Mouse (Mus musculus): ENCODE results near the gene Rpl35a. TPM values are rescaled to one million over a fixed set of nuclear protein-coding genes. Genes with fewer than 3 reads are reported as not detected.

Gene Rpl35a
- total RNA-seq (2015) (1,940 and 2,009 TPM in 2 replicates), total RNA-seq (2017) (1,458 and 1,666 TPM in 2 replicates)

DNA sequence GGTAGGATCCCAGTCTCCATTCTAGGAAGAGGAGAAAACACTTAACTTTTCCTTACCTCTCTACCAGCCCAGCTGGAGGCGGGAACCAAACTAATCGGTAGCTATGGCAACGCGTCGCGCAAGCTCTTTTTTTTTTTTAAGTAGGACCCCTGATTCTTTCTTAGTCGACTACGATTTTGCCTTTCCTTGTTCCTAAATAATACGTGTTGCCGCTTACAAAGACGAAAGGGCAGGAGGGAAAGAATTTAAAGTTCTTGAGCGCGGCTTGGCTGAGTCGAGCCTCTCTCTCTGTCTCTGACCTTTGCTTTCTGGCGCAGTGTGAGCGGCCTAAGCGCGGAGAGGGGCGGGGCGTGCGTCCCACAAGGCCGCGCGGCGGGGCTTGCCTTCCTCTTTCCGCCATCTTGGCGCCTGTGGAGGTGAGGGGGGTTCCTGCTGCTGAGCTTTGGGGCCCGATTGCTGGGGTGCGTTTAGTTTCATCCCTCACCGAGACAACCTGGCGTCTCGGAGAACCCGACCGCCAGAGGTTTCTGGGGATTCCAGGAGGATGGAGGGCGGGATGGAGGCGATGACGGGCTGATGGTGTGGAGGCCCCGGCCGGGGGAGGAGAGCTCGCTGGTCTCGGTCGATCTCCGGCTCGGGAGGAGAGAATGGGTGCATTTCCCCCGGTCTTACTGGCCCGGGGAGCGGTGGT lies at the start of gene Rpl35a, which contains the start of gene Iqcg:
Gene Rpl35a, plus strand, starts transcription at position 359 of the 691 bp plus-strand sequence.
Gene Iqcg, minus strand, starts transcription at position 124 of the 691 bp plus-strand sequence.
- peak; percentile 96 for ATAC-seq (ENCODE audit: poor library complexity, severe bottlenecking)

DNA sequence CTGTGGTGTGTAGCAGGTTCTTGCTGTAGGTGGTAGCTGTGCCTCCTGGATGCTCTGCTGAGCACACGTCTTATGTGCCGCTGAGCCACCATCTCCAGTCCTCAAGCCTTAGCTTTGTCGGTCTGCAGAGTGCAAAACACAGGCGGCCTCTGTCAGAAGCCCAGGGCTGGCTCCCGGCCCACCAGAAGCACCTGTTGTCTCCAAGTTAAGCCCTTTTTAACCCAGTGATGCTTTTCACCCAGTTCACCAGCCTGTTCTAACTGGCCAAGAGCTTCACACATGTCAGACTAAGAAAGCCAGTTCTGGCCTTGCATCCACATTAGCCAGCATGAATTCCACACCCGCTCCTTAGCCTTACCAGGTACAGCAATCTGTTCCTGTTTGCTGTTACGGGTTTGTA lies 49.4 kb upstream of the Rpl35a start:
- no peak for ATAC-seq (ENCODE audit: poor library complexity, severe bottlenecking)

DNA sequence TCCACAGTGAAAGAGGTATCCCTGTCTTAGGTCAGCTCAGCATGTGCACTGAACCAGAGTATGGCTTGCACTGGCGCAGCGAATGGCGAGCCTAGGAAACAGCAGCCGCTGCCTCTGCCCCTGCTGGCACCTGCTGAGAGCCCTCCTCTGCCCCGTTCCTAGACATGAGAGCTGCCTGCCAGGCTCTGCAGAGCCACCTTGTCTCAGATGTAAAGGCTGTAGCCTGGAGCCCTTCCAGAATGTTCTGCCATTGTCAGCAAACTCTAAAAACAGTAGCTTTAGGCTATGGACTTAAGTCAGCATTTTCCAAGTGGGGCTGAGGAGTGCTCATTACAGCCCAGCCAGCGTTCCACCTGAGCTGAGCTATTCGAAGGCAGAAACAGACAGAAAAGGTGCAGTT lies 48.8 kb upstream of the Rpl35a start:
- no peak for ATAC-seq (ENCODE audit: poor library complexity, severe bottlenecking)

DNA sequence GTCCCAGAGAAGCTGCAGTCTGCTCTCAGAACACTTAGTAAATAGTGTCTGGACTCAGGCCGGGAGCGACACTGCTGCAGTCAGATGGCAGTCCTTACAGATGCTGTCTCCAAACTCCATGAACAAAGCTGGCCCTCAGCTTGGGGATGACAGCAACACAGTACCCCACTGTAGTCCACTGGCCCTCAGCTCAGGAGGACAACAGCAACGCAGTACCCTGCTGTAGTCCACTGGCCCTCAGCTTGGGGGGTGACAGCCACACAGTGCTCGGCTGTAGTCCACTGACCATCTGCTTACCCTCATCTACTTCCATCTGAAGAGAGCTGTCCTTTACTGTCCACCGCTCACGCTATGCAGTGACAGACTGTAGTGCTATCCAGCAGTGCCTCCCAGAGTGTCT lies 46.1 kb upstream of the Rpl35a start:
- no peak for ATAC-seq (ENCODE audit: poor library complexity, severe bottlenecking)

DNA sequence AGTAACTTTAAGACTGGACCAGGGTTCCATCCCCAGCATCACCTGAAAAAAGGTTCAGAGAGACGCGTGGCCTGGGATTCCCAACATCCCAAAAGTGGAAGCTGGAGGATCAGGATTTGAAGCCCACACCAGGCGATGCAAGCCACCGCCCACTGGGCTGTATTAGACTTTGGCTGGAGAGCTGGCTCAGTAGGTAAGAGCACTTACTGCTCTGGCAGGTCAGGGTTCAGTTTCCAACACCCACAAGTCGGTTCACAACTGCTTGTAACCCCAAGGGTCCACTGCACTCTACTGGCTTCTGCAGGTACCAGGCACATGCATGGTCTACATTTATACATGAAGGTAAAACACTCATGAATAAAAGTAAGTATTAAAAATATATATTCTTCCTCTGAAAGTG lies 42.5 kb upstream of the Rpl35a start:
- ATAC-seq (ENCODE audit: poor library complexity, severe bottlenecking), result no peak

DNA sequence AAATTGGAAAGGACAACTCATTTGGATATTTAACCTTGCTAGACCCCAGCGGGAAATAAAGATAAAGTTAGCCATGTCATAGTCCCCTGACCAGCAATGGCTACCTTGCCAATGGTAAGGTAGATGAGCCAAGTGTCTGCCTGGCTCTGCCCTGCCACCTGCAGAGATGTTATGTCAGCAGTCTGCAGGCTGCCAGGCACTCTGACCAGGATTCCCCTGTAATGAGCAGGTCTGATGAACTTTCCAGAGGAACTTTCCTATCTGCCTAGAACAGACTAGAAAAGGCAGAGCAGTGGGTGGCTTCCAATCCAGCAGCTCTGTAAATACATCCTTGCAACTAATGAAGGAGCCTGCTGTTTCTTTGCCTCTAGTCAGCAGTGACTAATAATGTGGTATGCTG lies 41.3 kb upstream of the Rpl35a start:
- ATAC-seq (ENCODE audit: poor library complexity, severe bottlenecking), result no peak

DNA sequence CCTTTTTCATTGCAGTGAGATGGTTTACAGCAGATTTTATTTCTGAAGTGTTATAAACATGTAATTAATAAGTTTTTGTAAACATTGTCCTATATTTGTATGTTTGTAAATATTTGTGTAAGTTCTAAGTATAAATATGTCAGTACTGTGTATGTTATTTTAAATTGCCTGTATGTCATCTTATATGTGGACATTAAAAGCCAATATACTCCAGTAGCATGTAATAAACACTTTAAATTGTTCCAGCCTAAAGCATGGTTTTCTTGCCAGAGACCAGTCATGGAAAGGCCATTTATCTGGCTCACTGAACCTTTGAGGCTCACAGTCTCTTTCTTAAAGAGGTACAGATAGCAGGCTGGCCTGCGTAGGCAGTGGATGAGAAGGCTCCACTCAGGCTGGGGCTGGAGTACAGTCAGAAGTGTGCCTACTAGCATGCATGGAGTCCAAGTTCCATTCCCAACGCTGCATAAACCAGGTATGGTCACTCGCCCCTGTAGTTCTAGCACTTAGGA lies 40.8 kb upstream of the Rpl35a start:
- ATAC-seq (ENCODE audit: poor library complexity, severe bottlenecking), result no peak

DNA sequence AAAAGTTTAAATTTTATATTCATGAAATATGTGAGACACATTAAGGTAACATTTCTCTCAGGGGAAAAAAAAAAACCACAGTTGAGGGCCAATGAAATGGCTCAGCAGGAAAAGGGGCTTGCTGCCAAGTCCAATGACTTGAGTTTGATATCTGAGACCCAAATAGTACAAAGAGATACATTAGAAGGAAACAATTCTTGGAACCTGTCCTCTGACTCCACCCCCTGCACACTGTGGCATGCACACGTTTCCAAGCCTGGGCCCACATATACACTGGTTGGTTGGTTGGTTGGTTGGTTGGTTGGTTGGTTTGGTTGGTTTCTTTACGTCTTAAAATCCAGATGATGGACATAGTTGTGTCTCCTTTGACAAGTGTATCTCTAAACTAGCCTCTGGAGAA lies 40.3 kb upstream of the Rpl35a start:
- ATAC-seq (ENCODE audit: poor library complexity, severe bottlenecking), result no peak

DNA sequence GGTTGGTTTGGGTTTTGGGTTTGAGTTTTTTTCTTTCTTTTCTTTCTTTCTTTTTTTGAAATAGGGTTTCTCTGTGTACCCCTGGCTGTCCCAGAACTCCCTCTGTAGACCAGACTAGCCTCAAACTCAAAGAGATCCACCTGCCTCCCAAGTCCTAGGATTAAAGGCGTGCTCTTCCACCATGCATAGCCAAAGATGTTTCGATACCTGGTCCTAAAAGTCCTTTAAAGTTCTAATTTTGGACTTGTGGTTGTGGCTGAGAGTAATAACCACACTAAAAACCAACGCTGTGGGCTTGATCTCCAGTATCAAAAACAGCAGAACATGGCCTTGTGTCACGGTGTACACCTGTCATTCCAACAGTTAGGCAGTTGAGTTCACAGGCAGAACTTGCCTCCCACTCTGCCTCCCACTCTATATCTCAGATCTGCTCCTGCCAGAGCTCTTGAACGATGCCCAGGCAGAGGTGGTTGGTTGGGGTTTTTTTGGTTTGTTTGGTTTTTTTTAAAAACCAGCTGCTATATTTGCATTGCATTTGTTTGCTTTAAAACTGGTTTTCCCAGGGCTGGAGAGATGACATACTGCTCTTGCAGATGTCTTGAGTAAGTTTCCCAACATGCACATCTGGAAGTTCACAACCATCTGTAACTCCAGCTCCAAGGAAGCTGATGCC lies 38.4 kb upstream of the Rpl35a start:
- ATAC-seq (ENCODE audit: poor library complexity, severe bottlenecking), result no peak

DNA sequence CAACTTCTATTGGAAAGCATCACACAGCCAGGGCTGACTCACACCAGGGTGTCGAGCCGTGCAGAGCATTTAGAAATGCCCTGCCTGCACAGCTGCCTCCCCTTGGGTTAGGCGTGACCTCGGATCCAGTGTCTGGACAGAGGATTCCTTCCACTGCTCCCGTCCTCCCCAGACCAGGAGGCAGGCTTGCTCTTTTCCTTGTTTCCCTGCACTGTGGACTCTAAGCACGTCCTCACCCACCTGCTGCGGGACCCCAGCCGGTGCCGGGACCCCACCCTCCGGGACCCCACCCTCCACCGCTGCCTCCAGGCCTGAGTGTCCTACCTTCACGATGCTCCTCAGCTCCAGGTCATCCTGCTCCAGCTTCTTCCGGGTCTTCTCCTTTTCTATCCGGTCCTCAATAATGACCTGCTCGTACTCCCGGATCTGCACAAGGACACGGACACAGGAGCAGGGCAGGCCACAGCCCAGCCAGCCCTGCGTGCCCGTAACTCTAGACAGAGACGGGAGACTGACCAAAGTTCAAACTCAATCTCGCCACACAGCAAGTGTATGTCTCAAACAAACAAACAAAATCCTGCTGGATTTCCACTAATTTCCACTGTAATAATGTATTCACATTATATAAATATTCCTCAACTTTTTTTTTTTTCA lies 37.0 kb upstream of the Rpl35a start:
- ATAC-seq (ENCODE audit: poor library complexity, severe bottlenecking), result no peak

DNA sequence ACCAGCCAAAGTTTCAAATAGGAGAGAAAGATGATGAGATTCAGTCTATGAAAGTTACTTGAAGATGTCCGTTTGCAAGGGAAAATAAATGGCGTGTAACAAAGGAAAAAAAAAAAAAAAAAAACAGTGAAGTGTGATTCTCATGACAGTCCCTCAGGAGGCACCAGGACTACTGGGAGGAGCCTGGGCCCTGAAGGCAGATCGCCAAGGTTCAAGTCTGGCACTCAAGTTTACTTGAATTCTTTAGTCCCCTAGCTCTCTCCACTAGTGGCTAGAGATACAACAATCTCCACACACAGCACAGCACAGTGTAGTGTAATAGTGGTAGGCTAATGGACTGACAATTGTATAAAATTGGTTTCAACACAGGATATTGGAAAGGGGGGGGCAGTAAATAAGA lies 34.9 kb upstream of the Rpl35a start:
- no peak for ATAC-seq (ENCODE audit: poor library complexity, severe bottlenecking)

DNA sequence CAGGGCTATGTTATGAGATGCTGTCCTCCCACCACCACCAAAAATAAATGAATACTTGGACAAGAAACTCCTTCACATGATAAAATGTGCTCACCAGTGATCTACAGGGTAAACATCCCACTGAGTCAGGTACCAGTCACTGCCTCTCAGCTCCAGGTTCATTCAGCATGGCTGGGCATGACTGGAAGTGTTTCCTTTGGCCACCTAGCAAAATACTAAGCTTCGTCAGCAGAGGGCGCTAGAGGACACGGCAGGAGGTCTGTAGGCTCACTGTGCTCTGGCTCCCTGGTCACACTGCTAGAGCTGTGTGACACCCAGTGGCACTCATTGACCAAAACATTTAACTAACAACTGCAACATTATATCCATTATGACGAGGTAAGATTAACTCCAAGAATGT lies 32.5 kb upstream of the Rpl35a start:
- ATAC-seq (ENCODE audit: poor library complexity, severe bottlenecking), result peak; percentile 96

DNA sequence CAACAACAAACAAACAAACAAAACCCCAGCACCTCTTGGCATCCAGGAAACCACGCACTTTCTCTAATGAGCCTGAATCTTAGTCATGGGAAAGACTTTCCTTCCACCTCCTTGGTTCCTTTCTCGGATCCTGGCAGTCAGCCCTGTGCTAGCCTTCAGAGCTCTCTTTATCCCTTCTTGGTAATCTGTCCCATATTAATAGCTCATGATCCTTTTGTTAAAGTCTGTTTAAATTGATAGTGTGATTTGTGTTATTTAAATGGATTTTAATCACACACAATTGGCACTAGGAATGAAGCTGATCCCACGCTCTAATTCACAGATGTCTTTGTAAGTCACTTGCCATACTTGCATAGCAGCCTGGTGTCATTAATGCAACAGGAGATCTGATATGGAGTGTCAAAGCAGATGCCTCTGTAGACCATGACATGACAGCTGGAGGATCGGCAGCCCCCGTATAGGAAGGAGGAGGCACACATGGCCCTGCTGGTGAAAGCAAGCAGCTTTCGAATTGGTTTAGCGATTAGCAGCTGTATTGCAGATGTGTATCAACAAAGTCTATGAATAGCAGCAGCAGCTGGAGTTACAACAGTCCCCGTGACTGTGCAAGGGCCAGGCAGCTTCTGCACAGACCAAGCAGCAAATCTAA lies 31.7 kb upstream of the Rpl35a start:
- no peak for ATAC-seq (ENCODE audit: poor library complexity, severe bottlenecking)

DNA sequence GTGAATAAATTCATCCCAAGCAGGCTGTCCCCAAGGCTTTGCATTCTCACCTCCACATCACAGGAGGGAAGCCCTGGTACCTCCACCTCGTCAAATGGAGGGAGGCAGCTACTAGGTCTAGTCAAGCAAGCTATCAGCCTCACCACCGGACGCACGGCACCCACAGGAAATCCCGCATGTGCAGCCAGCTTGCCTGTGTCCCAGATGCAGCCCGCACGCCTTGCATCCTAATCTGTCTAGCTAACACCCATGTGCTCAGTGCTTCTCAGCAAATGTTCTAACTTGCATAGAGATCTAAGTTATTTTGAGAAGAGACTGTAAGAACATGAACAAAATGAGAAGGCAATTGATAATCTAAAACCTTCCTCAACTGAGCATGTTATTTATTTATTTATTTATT lies 29.9 kb upstream of the Rpl35a start:
- no peak for ATAC-seq (ENCODE audit: poor library complexity, severe bottlenecking)

DNA sequence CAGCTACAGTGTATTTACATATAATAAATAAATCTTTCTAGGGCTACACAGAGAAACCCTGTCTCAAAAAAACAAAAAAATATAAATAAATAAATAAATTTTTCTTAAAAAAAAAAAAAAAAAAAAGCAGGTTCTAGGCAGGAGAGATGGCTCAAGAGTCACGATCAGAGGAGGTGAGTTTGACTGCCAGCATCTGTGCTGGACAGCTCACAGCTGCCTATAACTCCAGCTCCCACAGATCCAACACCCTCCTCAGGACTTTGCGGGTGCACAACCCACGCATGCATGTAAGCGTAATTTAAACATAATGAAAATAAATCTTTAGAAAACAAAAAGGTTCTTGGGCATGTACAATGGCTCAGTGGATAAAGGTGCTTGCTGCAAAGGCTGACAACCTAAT lies 20.2 kb upstream of the Rpl35a start:
- no peak for ATAC-seq (ENCODE audit: poor library complexity, severe bottlenecking)

DNA sequence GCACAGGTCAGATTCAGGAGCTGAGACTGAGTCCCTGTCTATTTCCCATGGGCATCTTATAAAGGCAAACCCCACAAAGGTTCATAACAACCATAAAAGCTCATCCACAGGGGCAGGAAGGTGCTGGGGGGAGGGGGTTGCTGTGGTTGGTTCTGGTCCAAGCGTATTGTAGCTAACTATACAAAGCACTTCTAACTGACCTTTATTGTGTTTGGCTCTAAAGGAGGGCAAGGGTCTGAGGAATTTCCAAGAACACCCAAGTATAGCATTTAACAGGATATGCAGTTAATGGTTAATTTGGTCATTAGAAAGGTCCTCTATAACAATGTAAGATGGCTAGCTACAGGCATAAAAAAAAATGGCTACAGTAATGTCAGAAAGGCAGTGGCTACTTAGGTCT lies 13.6 kb upstream of the Rpl35a start:
- ATAC-seq (ENCODE audit: poor library complexity, severe bottlenecking), result no peak

DNA sequence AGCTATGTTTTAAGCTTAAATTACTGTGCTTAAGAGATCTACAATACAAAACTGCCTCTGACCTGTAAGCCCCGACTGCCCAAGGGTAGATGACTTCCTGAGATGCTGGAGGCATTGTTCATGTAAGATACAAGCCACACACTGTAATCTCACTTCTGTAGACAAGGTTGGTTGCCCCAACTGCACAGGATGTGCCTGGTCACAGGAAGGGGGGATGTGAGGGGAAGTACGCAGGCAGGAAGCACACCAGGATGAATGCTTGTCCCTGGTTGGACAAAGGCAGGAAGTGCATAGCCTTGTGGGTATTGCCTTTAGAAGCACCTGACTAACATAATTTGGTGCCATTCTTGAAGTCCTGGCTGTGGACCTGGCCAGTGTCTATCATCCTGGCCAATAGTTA lies 13.0 kb upstream of the Rpl35a start:
- ATAC-seq (ENCODE audit: poor library complexity, severe bottlenecking), result peak; percentile 59

DNA sequence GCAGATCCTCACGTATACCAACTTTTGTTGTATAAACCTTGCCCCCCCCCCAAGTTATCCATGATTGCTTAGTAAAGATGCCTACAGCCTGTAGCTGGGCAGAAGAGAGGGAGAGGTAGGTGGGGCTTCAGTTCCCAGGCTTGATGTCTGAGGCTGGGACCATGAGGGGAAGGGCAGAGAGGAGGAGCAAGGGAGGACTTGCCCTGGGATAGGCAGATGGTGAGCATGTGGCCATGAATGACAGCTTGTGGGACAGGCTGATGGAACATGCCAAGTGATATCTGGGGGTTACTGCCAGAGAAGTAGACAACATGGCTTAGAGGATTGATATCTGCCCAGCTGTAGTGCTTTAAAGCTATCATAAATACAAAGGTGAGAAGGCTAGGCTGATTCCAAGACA lies 8.2 kb upstream of the Rpl35a start:
- no peak for ATAC-seq (ENCODE audit: poor library complexity, severe bottlenecking)

DNA sequence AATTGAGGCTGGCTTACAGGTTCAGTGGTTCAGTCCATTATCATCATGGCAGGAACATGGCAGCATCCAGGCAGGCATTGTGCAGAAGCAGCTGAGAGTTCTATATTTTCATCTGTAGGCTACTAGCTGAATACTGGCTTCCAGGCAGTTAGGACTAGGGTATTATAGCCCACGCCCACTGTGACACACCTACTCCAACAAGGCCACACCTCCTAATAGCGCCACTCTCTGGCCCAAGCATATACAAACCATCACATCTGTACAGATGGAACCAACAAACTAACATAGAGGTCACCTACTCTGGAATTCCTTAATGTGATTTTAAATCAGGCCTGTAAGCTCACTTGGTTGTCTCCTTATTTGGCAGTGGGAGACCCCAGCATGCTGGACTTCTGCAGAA lies 7.6 kb upstream of the Rpl35a start:
- no peak for ATAC-seq (ENCODE audit: poor library complexity, severe bottlenecking)

DNA sequence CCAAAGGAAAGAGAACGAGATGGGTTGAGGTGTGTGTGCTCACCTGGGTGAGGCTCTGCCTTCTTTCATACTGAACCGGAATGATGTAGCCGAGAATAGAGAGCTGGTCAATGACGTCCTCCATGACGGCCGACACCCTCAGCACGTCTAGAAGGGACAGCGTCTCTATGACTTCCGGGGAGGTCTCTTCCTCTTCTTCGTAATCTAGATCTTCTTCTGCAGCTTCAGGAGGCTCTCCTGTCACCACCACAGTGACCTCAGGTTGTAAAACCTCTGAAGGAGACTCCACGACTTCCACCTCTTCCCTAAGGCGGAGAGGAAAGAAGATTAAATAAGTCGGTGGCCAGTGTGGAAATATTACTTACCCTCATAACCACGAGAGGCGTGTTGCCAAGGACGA lies 6.4 kb upstream of the Rpl35a start:
- peak; percentile 72; the same call in 1 of the 2 replicates for ATAC-seq (ENCODE audit: poor library complexity, severe bottlenecking)

DNA sequence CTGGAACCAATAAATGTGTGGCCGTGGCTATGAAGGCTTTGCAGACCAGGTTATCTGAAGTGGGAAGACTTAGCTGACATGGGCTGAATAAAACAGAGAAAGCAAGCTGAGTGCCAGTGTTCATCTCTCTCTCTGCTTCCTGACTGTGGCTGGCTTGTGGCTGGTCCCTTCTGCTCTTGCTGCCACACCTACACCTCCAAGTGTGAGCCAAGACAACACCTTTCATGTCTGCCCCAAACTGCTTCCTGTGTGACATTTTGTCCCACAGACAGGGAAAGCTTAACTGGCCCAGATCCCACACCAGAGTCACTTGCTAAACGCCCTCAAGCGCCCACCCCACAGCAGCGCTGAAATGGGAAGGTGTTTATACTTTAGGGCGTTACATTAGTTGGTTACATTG lies 3.1 kb upstream of the Rpl35a start:
- ATAC-seq (ENCODE audit: poor library complexity, severe bottlenecking), result no peak

All from megakaryocyte, adult 5-6 weeks (primary cell).